Mouse (Mus musculus): ENCODE measurements around the gene Rnf26.

DNA sequence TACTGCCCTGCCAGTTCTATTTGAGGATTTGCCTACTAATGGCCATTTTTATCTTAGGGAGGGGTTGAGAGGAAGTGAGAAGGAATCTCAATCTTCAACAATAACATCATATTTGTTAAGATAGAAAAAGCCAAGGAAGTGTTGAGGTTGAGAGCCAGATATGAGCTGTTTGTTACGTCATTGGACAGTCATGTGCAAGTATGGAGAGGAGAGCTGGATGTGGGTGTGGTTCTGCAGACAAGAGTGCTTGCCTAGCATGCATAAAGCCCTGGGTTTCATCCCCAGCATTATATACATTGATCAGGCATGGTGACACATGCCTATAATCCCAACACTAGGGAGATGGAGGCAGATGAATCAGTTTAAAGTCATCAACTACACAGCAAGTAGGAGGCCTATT is 59.4 kb downstream of the Rnf26 start:
- no peak for TF ChIP-seq CTCF (IDR thresholded peaks at IDR 0.05; ENCODE audit: extremely low read depth, insufficient read length, insufficient replicate concordance, low read depth, low read length)
- no peak for TF ChIP-seq POLR2A (IDR thresholded peaks at IDR 0.05; ENCODE audit: low read depth, low read length)

Measured in small intestine, adult 2 months (tissue).